Mouse (Mus musculus): ENCODE measurements around the gene Arfrp1.

GRCm38 (mm10) chr2:181394086-181394485, 28.9 kb upstream of the Arfrp1 start:
- TF ChIP-seq CEBPB (IDR thresholded peaks at IDR 0.05; ENCODE audit: insufficient read depth, poor library complexity, severe bottlenecking) = no peak
- TF ChIP-seq MYOD1 (IDR thresholded peaks at IDR 0.05; ENCODE audit: control insufficient read depth in 1 of 3, insufficient read length in 2 of 3, low read depth in 2 of 3) = no peak
- TF ChIP-seq POLR2A (IDR thresholded peaks at IDR 0.05; ENCODE audit: insufficient read length, low read depth) = no peak
- TF ChIP-seq POLR2AphosphoS2 (IDR thresholded peaks at IDR 0.05; ENCODE audit: insufficient read length, low read depth) = no peak
